Mouse (Mus musculus) A20 (cell line): ENCODE results near the gene Ost4.

Experiments used
- DNase-seq: peaks from one replicate; pipeline ENCODE4 v3.0.0-alpha.2; 2011; ENCODE audit warnings: low read depth, low spot score

Ost4 gene

GRCm38 (mm10) chr5:30923119-30923518 lies 15.5 kb upstream of the Ost4 start:
- DNase-seq, result peak; percentile 59

GRCm38 (mm10) chr5:30922581-30923041 lies 15.0 kb upstream of the Ost4 start:
- DNase-seq, result no peak

- peak; percentile 94 for DNase-seq
Observed at GRCm38 (mm10) chr5:30921256-30922033, 13.9 kb upstream of the Ost4 start, which contains the start of gene Khk. Gene Khk, plus strand, starts transcription at chr5:30921431.

GRCm38 (mm10) chr5:30920621-30921020 lies 13.0 kb upstream of the Ost4 start:
- DNase-seq, result peak; percentile 45

- no peak for DNase-seq
Observed at GRCm38 (mm10) chr5:30919831-30920614, 12.4 kb upstream of the Ost4 start.

GRCm38 (mm10) chr5:30918691-30919090 lies 11.1 kb upstream of the Ost4 start:
- no peak for DNase-seq

- no peak for DNase-seq
Observed at GRCm38 (mm10) chr5:30917891-30918670, 10.5 kb upstream of the Ost4 start.

GRCm38 (mm10) chr5:30917348-30917747 lies 9.8 kb upstream of the Ost4 start:
- no peak for DNase-seq

GRCm38 (mm10) chr5:30916841-30917240 lies 9.3 kb upstream of the Ost4 start:
- DNase-seq, result no peak

GRCm38 (mm10) chr5:30915974-30916433 lies 8.4 kb upstream of the Ost4 start:
- DNase-seq, result peak; percentile 73

GRCm38 (mm10) chr5:30915456-30915855 lies 7.9 kb upstream of the Ost4 start:
- DNase-seq, result no peak

GRCm38 (mm10) chr5:30914849-30915248 lies 7.3 kb upstream of the Ost4 start:
- DNase-seq, result no peak

GRCm38 (mm10) chr5:30914101-30914635 lies 6.6 kb upstream of the Ost4 start:
- no peak for DNase-seq

- DNase-seq, result no peak
Observed at GRCm38 (mm10) chr5:30913060-30913841, 5.7 kb upstream of the Ost4 start, which contains the start of gene Emilin1. Gene Emilin1, plus strand, starts transcription at chr5:30913402.

GRCm38 (mm10) chr5:30912156-30912555 lies 4.6 kb upstream of the Ost4 start:
- DNase-seq, result no peak

- no peak for DNase-seq
Observed at GRCm38 (mm10) chr5:30910481-30910880, 2.9 kb upstream of the Ost4 start.

- DNase-seq, result no peak
Observed at GRCm38 (mm10) chr5:30909863-30910262, 2.3 kb upstream of the Ost4 start.

GRCm38 (mm10) chr5:30909300-30909659 lies 1.7 kb upstream of the Ost4 start:
- DNase-seq, result no peak

- DNase-seq, result no peak
Observed at GRCm38 (mm10) chr5:30908426-30909299, 1.1 kb upstream of the Ost4 start.

- no peak for DNase-seq
Observed at GRCm38 (mm10) chr5:30901860-30902259, 5.7 kb downstream of the Ost4 start.
